Mouse (Mus musculus) CH12.LX (cell line): ENCODE results near the gene Rmnd1. TPM values are rescaled to one million over a fixed set of nuclear protein-coding genes. Genes with fewer than 3 reads are reported as not detected.
A peak's percentile ranks its signal among the peaks of the same experiment; 100 is the strongest.

ENCODE experiments used
- DNase-seq: peaks from one replicate; pipeline ENCODE4 v3.0.0-alpha.2; 2013; ENCODE audit errors: extremely low read depth
- H3K27ac ChIP-seq: 2 replicates; pipeline ENCODE4 v1.5.1; 2012; ENCODE audit warnings: low read depth, mild to moderate bottlenecking, control low read depth, moderate library complexity; ENCODE audit not compliant: insufficient read depth
- H3K27me3 ChIP-seq: replicated peaks from 2 replicates; pipeline ENCODE3; 2012; ENCODE audit warnings: inconsistent platforms
- H3K36me3 ChIP-seq, 2 experiments: replicated peaks in 1 of 2; 2 replicates each; pipeline versions ENCODE3 to v1.6.1; 2012; ENCODE audit warnings: inconsistent platforms in 1 of 2, low read length in 1 of 2, mild to moderate bottlenecking in 1 of 2, mixed read lengths in 1 of 2, moderate library complexity in 1 of 2; ENCODE audit not compliant: control insufficient read depth in 1 of 2, insufficient read depth in 1 of 2
- H3K4me1 ChIP-seq, 2 experiments: 2 replicates each; pipeline ENCODE4 v1.6.1; 2012; ENCODE audit warnings: inconsistent platforms in 1 of 2, moderate library complexity in 1 of 2; ENCODE audit not compliant: insufficient read depth in 2 of 2, control insufficient read depth in 1 of 2
- H3K4me2 ChIP-seq: 2 replicates; pipeline ENCODE4 v1.6.1; 2012; ENCODE audit warnings: low read depth, mild to moderate bottlenecking, control low read depth; ENCODE audit not compliant: poor library complexity, insufficient read depth, severe bottlenecking
- H3K4me3 ChIP-seq, 3 experiments: fragments of 150-350 bp in 1 of 3; sonication (generic) in 1 of 3; replicated peaks in 1 of 3; 2 replicates each; pipeline versions ENCODE3 to v1.5.1; 2011 to 2012; ENCODE audit warnings: low read depth in 2 of 3, low read length in 2 of 3, mild to moderate bottlenecking in 2 of 3, moderate library complexity in 2 of 3, control low read depth in 1 of 3, improper control_type of control experiment in 1 of 3, inconsistent platforms in 1 of 3, mixed read lengths in 1 of 3; ENCODE audit not compliant: poor library complexity in 1 of 3
- H3K79me2 ChIP-seq: replicated peaks from 2 replicates; pipeline ENCODE4 v1.6.1; 2012; ENCODE audit warnings: mild to moderate bottlenecking, moderate library complexity; ENCODE audit not compliant: control insufficient read depth, poor library complexity, insufficient read depth, severe bottlenecking; ENCODE audit errors: extremely low read depth
- H3K9ac ChIP-seq: 2 replicates; pipeline ENCODE4 v1.6.1; 2012; ENCODE audit warnings: low read depth, mild to moderate bottlenecking, control low read depth, moderate library complexity; ENCODE audit not compliant: insufficient read depth
- H3K9me3 ChIP-seq: replicated peaks from 2 replicates; pipeline ENCODE3; 2012; ENCODE audit warnings: low read length, inconsistent platforms, mixed read lengths
- BHLHE40 ChIP-seq: IDR thresholded peaks from 2 replicates; pipeline ENCODE4 v1.6.1; 2011; ENCODE audit warnings: mild to moderate bottlenecking, low read depth, low read length, improper control_type of control experiment
- CHD2 ChIP-seq: IDR thresholded peaks from 2 replicates; pipeline ENCODE4 v1.6.1; 2011; ENCODE audit warnings: low read length, improper control_type of control experiment
- CTCF ChIP-seq, 2 experiments: IDR thresholded peaks in 1 of 2; conservative IDR thresholded peaks in 1 of 2; 2 replicates each; pipeline ENCODE4 v1.5.1; 2011 to 2012; ENCODE audit warnings: low read depth in 2 of 2, low read length in 2 of 2, improper control_type of control experiment in 1 of 2, inconsistent platforms in 1 of 2, mild to moderate bottlenecking in 1 of 2, moderate library complexity in 1 of 2
- E2F4 ChIP-seq: IDR thresholded peaks from 2 replicates; pipeline ENCODE4 v1.6.1; 2011; ENCODE audit warnings: low read depth, low read length, improper control_type of control experiment; ENCODE audit not compliant: insufficient replicate concordance
- ELF1 ChIP-seq: IDR thresholded peaks from 2 replicates; pipeline ENCODE4 v1.6.1; 2014; ENCODE audit warnings: low read depth, mild to moderate bottlenecking, inconsistent platforms, low read length, improper control_type of control experiment
- EP300 ChIP-seq: IDR thresholded peaks from 2 replicates; pipeline ENCODE4 v1.6.1; 2011; ENCODE audit warnings: low read length, improper control_type of control experiment
- GABPA ChIP-seq: IDR thresholded peaks from 2 replicates; pipeline ENCODE4 v1.6.1; 2012; ENCODE audit warnings: low read depth, low read length, improper control_type of control experiment, inconsistent platforms; ENCODE audit not compliant: insufficient replicate concordance
- HCFC1 ChIP-seq: IDR thresholded peaks from 2 replicates; pipeline ENCODE4 v1.6.1; 2012; ENCODE audit warnings: low read depth, mild to moderate bottlenecking, inconsistent platforms, low read length, improper control_type of control experiment
- IRF4 ChIP-seq: IDR thresholded peaks from 2 replicates; pipeline ENCODE4 v1.6.1; 2014; ENCODE audit warnings: low read depth, mild to moderate bottlenecking, inconsistent platforms, low read length, improper control_type of control experiment
- JUN ChIP-seq: IDR thresholded peaks from 2 replicates; pipeline ENCODE4 v1.6.1; 2011; ENCODE audit warnings: low read depth, mild to moderate bottlenecking, low read length, improper control_type of control experiment, moderate library complexity; ENCODE audit not compliant: insufficient read depth
- KAT2A ChIP-seq: IDR thresholded peaks from 2 replicates; pipeline ENCODE4 v1.6.1; 2012; ENCODE audit warnings: low read length, improper control_type of control experiment, inconsistent platforms; ENCODE audit not compliant: insufficient replicate concordance
- MAFK ChIP-seq: IDR thresholded peaks from 2 replicates; pipeline ENCODE4 v1.6.1; 2011; ENCODE audit warnings: low read length, improper control_type of control experiment; ENCODE audit not compliant: insufficient replicate concordance
- MAZ ChIP-seq: IDR thresholded peaks from 2 replicates; pipeline ENCODE4 v1.6.1; 2012; ENCODE audit warnings: low read depth, mild to moderate bottlenecking, inconsistent platforms, low read length, improper control_type of control experiment, moderate library complexity
- MXI1 ChIP-seq: IDR thresholded peaks from 2 replicates; pipeline ENCODE4 v1.6.1; 2011; ENCODE audit warnings: mild to moderate bottlenecking, low read depth, low read length, improper control_type of control experiment
- MYC ChIP-seq: IDR thresholded peaks from 2 replicates; pipeline ENCODE4 v1.6.1; 2011; ENCODE audit warnings: low read depth, mild to moderate bottlenecking, improper control_type of control experiment, low read length
- NRF1 ChIP-seq: IDR thresholded peaks from 2 replicates; pipeline ENCODE4 v1.6.1; 2014; ENCODE audit warnings: low read depth, mild to moderate bottlenecking, inconsistent platforms, low read length, improper control_type of control experiment, moderate library complexity
- PAX5 ChIP-seq: IDR thresholded peaks from 2 replicates; pipeline ENCODE4 v1.6.1; 2012; ENCODE audit warnings: low read length, inconsistent platforms, mixed read lengths
- POLR2A ChIP-seq: IDR thresholded peaks from 2 replicates; pipeline ENCODE4 v1.6.1; 2011; ENCODE audit warnings: low read depth, mild to moderate bottlenecking, improper control_type of control experiment, low read length
- RAD21 ChIP-seq: IDR thresholded peaks from 2 replicates; pipeline ENCODE4 v1.6.1; 2011; ENCODE audit warnings: low read depth, mild to moderate bottlenecking, low read length, improper control_type of control experiment, moderate library complexity
- RCOR1 ChIP-seq: conservative IDR thresholded peaks from 2 replicates; pipeline ENCODE4 v1.6.1; 2012; ENCODE audit warnings: low read depth, mild to moderate bottlenecking, inconsistent platforms, low read length, improper control_type of control experiment
- SIN3A ChIP-seq: IDR thresholded peaks from 2 replicates; pipeline ENCODE4 v1.6.1; 2012; ENCODE audit warnings: low read length, improper control_type of control experiment, inconsistent platforms
- SMC3 ChIP-seq: IDR thresholded peaks from 2 replicates; pipeline ENCODE4 v1.6.1; 2011; ENCODE audit warnings: low read depth, low read length, improper control_type of control experiment
- TBP ChIP-seq: conservative IDR thresholded peaks from 2 replicates; pipeline ENCODE4 v1.6.1; 2011; ENCODE audit warnings: low read depth, low read length, improper control_type of control experiment
- TCF12 ChIP-seq: IDR thresholded peaks from 2 replicates; pipeline ENCODE4 v1.6.1; 2014; ENCODE audit warnings: low read depth, mild to moderate bottlenecking, inconsistent platforms, low read length, improper control_type of control experiment
- USF1 ChIP-seq: IDR thresholded peaks from 2 replicates; pipeline ENCODE4 v1.6.1; 2014; ENCODE audit warnings: low read depth, mild to moderate bottlenecking, inconsistent platforms, low read length, improper control_type of control experiment
- USF2 ChIP-seq: conservative IDR thresholded peaks from 2 replicates; pipeline ENCODE4 v1.6.1; 2011; ENCODE audit warnings: low read depth, low read length, improper control_type of control experiment
- ZC3H11A ChIP-seq: IDR thresholded peaks from 2 replicates; pipeline ENCODE4 v1.6.1; 2012; ENCODE audit warnings: low read depth, mild to moderate bottlenecking, inconsistent platforms, low read length, improper control_type of control experiment
- ZKSCAN1 ChIP-seq: IDR thresholded peaks from 2 replicates; pipeline ENCODE4 v1.6.1; 2012; ENCODE audit warnings: low read depth, inconsistent platforms, low read length, improper control_type of control experiment, borderline replicate concordance
- ZMIZ1 ChIP-seq: IDR thresholded peaks from 2 replicates; pipeline ENCODE4 v1.6.1; 2012; ENCODE audit warnings: low read depth, mild to moderate bottlenecking, inconsistent platforms, low read length, improper control_type of control experiment
- ZNF384 ChIP-seq: IDR thresholded peaks from 2 replicates; pipeline ENCODE4 v1.6.1; 2012; ENCODE audit warnings: low read depth, low read length, improper control_type of control experiment, inconsistent platforms
- dilution Hi-C: fragments of 300-500 bp; cut with MboI; formaldehyde crosslinking; loops from 2 replicates; pipeline ENCODE4 v1.14.3; 2020; ENCODE audit warnings: low sequenced_read_pairs; ENCODE audit not compliant: extremely low pct_unique_long_range_greater_than_20kb, extremely low pct_ligation_motif_present
- in situ Hi-C: fragments of 300-500 bp; cut with MboI; formaldehyde crosslinking; loops from 3 replicates; pipeline ENCODE4 v1.14.3; 2019; ENCODE audit warnings: low sequenced_read_pairs, low pct_ligation_motif_present, low pct_unique_long_range_greater_than_20kb, mixed read lengths
- polyA plus RNA-seq: library from polyadenylated mRNA; unstranded; fragments of >175 nt; gene quantifications from 2 replicates; pipeline ENCODE4 v1.2.1, GENCODE M21; 2012; ENCODE audit warnings: low read depth; ENCODE audit not compliant: insufficient read length
- total RNA-seq, 2 experiments: library from RNA; depleted of rRNA; stranded (reverse); fragments of 300-350 nt in 1 of 2; fragments of >200 nt in 1 of 2; gene quantifications; 2 replicates each; pipeline ENCODE4 v1.2.3; 2012 to 2014

Gene Rmnd1
- total and polyA plus RNA-seq, 3 experiments, result 29.1 to 44.4 (median 43.6) TPM

DNA sequence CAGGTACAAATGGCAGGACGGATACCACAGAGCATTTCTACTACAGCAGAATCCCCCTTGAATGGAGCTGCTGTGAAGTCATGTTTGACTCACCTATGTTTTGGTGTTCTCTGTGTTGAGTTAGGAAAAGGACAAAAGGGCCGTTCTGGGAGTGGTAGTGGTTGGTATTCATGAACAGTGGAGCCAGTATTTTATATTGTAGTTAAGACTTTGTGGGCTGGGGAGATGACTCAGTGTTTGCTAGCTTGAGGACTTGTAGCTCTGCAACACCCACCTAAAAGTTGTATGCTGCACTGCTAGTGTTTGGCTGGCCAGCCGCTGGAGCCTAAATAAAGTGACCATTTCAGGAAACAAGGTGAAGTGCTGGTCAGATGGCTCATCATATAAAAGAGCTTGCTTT lies 36.9 kb downstream of the Rmnd1 start:
- dilution Hi-C loops, result no loop called here
- Histone ChIP-seq H3K79me2 (peaks cover 50% of the 10 kb centered on the region), H3K4me2 (no peak overlapping the region), H3K4me3 (no peak overlapping the region), H3K27me3 (no peaks in the 10 kb centered on the region), H3K36me3 (peaks cover 27 to 71% of the 10 kb centered on the region in 2 experiments), H3K4me1 (peaks cover 7 to 23% of the 10 kb centered on the region in 2 experiments; a peak in 3 of 4 replicates), H3K27ac (no peak overlapping the region), H3K9me3 (no peaks in the 10 kb centered on the region), H3K9ac (no peak overlapping the region)
- in situ Hi-C loops, result no loop called here
- DNase-seq, result no peak
- TF ChIP-seq ZC3H11A (no peak), CHD2 (no peak), ZKSCAN1 (no peak), EP300 (no peak), MAFK (no peak), ZMIZ1 (no peak), RAD21 (no peak), CTCF (conservative IDR thresholded peaks at IDR 0.05 in 1 of 2, IDR thresholded peaks at IDR 0.05 in 1 of 2; ENCODE audit: low read depth in 2 of 2, low read length in 2 of 2) (no peak), E2F4 (no peak), NRF1 (no peak)

DNA sequence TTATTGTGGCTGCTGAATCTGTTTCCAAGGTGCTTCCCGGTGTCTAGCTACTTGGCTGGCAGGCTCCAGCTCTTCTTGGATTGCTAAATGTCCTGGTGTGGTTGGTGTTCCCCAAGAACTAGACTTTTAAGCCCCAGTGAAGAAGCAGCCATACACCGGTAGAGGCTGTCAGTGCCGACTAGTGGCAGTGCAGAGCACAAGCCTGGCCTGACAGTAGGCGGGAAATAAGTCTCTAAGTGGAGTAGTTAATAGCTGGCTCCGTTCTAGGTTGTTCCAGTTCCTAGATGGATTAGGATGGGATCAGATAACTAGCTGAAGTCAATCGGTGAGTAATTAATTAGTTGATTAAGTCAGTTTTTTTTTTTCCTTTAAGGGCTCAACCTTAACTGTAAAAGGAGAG lies 40.3 kb downstream of the Rmnd1 start:
- dilution Hi-C loops, result no loop called here
- TF ChIP-seq ELF1 (no peak), ZMIZ1 (no peak), PAX5 (no peak), CHD2 (no peak), EP300 (no peak), RCOR1 (no peak), MYC (no peak), MAFK (no peak), KAT2A (no peak), ZNF384 (no peak), USF2 (no peak), JUN (no peak), NRF1 (no peak), TCF12 (no peak), E2F4 (0 out of 2 replicates have a peak, but pooled peaks have one; percentile 51), ZKSCAN1 (no peak), GABPA (no peak), USF1 (no peak), SIN3A (no peak), RAD21 (peak; percentile 36), TBP (no peak), IRF4 (no peak), BHLHE40 (no peak), ZC3H11A (no peak), CTCF (conservative IDR thresholded peaks at IDR 0.05 in 1 of 2, IDR thresholded peaks at IDR 0.05 in 1 of 2; ENCODE audit: low read depth in 2 of 2, low read length in 2 of 2) (peak; percentile 6 to 72; a peak in 2 of 4 replicates), MXI1 (no peak), HCFC1 (no peak), POLR2A (no peak), SMC3 (peak; percentile 33), MAZ (no peak)
- TF ChIP-seq, all 38 proteins: peak for 4
- Histone ChIP-seq H3K79me2 (peaks cover 77% of the 10 kb centered on the region), H3K4me2 (no peak overlapping the region), H3K4me1 (peaks cover 13 to 40% of the 10 kb centered on the region in 2 experiments), H3K27me3 (no peaks in the 10 kb centered on the region), H3K9me3 (no peaks in the 10 kb centered on the region), H3K27ac (no peak overlapping the region), H3K36me3 (peaks cover 18 to 53% of the 10 kb centered on the region in 2 experiments), H3K9ac (no peak overlapping the region), H3K4me3 (no peak overlapping the region)
- peak; percentile 48 for DNase-seq
- in situ Hi-C loops, result no loop called here
